Mouse (Mus musculus) hindbrain, embryonic 10.5 days (tissue): ENCODE measurements around the gene Dhx40. TPM values are rescaled to one million over a fixed set of nuclear protein-coding genes. Genes with fewer than 3 reads are reported as not detected.

ENCODE experiments used
- DNase-seq: peaks from one replicate; pipeline ENCODE4 v3.0.0-alpha.2; 2017; ENCODE audit warnings: low spot score
- H3K27ac ChIP-seq: fragments of 300-500 bp; sonication (generic); 2 replicates; pipeline ENCODE4 v1.5.1; 2016; ENCODE audit warnings: mild to moderate bottlenecking, moderate library complexity
- H3K27me3 ChIP-seq: fragments of 300-500 bp; sonication (generic); 2 replicates; pipeline ENCODE4 v1.6.1; 2016; ENCODE audit warnings: mild to moderate bottlenecking; ENCODE audit not compliant: poor library complexity, insufficient read depth, severe bottlenecking
- H3K36me3 ChIP-seq: fragments of 300-500 bp; sonication (generic); 2 replicates; pipeline ENCODE4 v1.6.1; 2016; ENCODE audit warnings: mild to moderate bottlenecking, moderate library complexity
- H3K4me1 ChIP-seq: fragments of 300-500 bp; sonication (generic); replicated peaks from 2 replicates; pipeline ENCODE4 v1.6.1; 2016; ENCODE audit warnings: mild to moderate bottlenecking
- H3K4me3 ChIP-seq: fragments of 300-500 bp; sonication (generic); 2 replicates; pipeline ENCODE4 v1.5.1; 2016; ENCODE audit warnings: mild to moderate bottlenecking, moderate library complexity
- H3K9me3 ChIP-seq: fragments of 300-500 bp; sonication (generic); 2 replicates; pipeline ENCODE4 v1.6.1; 2016; ENCODE audit warnings: mild to moderate bottlenecking, moderate library complexity
- WGBS: fragments of 180-500 bp; shearing (Covaris S2); methylation state at CpG from one replicate; pipeline ENCODE4 v1.1.7; 2016; 5-methylcytosine and 5-hydroxymethylcytosine counted together
- polyA plus RNA-seq: library from polyadenylated mRNA; unstranded; fragments of >200 nt; fragmentation: Nextera tagmentation; extraction: Ambion mirVana; gene quantifications from 2 replicates; pipeline ENCODE4 v1.2.1, GENCODE M21; 2016

Dhx40 gene
- polyA plus RNA-seq, 1 experiment from 2014 or later, result 34.1 TPM

DNA sequence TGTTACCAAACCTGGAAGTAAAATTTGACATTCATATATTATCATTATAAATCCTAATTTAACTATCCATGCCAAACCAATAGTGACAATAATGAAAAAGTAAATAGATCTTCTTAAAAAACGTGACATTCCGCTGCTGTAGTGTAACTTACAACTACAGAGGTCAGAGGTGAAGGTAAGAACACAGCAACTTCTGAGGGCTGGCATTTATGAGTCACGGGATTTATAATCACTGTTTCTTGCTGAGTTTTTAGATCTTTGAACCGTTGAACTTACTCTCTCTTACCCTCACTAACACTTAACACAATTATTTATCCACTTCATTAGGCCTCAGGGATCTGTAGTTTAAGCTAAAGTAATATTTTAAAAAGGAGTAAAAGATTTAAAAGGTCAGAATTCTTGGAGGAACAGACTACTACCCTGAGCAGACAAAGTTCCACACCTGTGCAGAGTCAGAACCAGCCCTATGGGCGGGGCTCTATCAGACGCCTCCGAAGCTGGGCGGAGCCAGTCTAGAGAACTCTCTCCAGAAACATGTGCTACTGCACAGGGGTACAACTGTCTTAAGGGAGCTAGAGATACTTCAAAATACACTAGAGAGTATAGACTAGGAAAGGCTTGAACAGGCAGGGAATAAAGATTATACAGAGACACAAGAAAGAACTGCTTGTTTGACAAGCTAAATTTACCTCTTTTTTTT is 70.1 kb downstream of the Dhx40 start:
- no peak for DNase-seq
- H3K4me1 ChIP-seq, result no peaks in the 10 kb centered on the region
- 88% methylated on average over 8 of the region's 8 CpGs for WGBS
- no peak overlapping the region for H3K27ac ChIP-seq
- H3K36me3 ChIP-seq, result peaks cover 43% of the 10 kb centered on the region
- no peaks in the 10 kb centered on the region for H3K27me3 ChIP-seq
- H3K4me3 ChIP-seq, result no peak overlapping the region
- no peaks in the 10 kb centered on the region for H3K9me3 ChIP-seq

DNA sequence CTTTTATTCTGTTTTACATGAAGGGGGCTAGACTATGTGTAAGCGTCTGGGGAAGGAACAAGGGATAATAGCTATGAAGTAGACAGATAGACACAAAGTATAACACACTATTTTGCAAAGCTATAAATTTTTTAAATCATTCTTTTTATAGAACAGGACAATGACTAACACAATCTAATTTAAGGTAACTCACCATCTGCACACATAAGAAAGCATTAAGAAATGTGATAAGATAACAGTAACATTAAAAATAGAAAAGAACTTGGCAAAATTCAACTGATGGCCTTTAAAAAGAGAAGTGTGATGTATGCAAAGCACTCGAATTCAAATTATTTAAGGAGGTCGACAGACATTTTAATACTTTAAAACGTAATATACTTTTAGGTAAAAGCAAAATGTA is 72.6 kb downstream of the Dhx40 start:
- H3K4me1 ChIP-seq, result no peaks in the 10 kb centered on the region
- no peak for DNase-seq
- peaks cover 60% of the 10 kb centered on the region for H3K36me3 ChIP-seq
- WGBS, result 94% methylated on average over 4 of the region's 4 CpGs
- H3K4me3 ChIP-seq, result no peak overlapping the region
- H3K27ac ChIP-seq, result no peak overlapping the region
- H3K9me3 ChIP-seq, result no peaks in the 10 kb centered on the region
- H3K27me3 ChIP-seq, result no peaks in the 10 kb centered on the region

DNA sequence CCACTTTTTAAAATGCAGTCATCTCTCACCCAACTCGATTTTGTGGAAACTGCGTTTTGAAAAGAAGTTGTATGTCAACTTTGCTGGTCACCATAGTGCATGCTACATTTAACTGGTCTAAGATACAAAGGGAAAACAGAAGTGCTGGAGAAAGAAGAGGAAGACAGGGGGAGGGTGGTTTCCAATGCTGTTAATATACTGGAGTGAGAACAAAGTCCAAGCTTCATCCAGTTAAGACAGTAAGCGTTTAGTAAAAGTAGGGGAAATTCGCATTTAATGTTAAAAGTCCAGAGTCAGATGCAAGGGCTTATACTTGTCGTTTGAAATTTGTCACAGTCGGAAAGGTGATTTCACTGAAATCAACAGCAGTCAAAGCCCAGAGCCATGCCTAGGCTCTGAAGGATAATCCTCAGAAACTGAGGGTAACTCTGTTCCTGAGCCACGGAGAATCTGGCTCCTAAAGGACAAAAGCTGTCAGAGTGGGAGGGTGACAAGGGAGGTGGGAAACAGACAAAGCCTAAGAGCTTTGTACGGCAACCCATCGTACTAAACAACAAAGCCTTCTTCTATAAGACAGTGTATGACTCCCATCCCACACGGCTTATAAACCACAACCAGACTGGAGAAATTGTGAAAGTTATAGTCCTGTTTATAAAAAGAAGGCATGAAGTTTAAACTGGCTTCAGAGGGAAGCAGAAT is 73.2 kb downstream of the Dhx40 start:
- no peak for DNase-seq
- Histone ChIP-seq H3K27me3 (no peaks in the 10 kb centered on the region), H3K4me3 (no peak overlapping the region), H3K9me3 (no peaks in the 10 kb centered on the region), H3K27ac (no peak overlapping the region), H3K4me1 (no peaks in the 10 kb centered on the region), H3K36me3 (peaks cover 65% of the 10 kb centered on the region)
- WGBS, result 80% methylated on average over 10 of the region's 10 CpGs

DNA sequence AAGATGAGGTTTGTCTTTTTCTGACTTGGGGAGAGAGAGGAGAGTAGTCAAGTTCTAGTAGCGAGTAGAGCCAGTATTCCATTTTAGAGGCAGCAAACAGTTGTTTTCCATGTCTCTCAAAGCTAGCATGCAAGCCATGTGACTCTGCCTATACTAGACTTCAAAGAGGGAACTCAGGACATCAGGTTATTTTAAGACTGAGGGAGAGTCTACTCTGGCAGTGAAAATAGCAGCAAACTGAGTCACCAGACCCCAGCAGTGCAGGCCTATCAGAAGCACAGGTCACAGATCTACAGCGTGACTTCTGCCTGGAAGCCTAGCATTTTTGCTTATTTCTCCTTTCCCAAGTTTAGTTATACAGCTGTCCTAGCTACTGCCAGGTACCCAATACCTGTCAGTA is 76.1 kb downstream of the Dhx40 start:
- Histone ChIP-seq H3K4me1 (no peaks in the 10 kb centered on the region), H3K4me3 (no peak overlapping the region), H3K27me3 (no peaks in the 10 kb centered on the region), H3K9me3 (no peaks in the 10 kb centered on the region), H3K27ac (no peak overlapping the region), H3K36me3 (peaks cover 88% of the 10 kb centered on the region)
- 95% methylated on average over 2 of the region's 2 CpGs for WGBS
- DNase-seq, result no peak

DNA sequence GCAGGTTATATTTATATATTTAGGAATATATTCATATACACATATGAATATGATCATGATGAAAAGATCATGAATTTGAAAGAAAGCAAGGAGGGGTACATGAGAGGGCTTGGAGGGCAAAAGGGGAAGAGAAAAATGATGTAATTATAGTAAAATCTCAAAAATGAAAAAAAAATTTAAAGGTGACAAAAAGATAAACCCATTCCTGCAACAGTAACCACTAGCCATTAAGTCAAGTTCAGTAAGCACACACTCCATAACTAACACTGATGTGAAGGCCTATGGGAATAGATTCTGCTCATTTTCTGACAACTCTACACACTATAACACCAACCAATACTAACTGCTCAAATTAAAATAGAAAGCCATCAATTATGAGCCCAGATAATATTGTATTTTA is 81.9 kb downstream of the Dhx40 start:
- no peaks in the 10 kb centered on the region for H3K9me3 ChIP-seq
- no peaks in the 10 kb centered on the region for H3K27me3 ChIP-seq
- H3K4me1 ChIP-seq, result no peaks in the 10 kb centered on the region
- DNase-seq, result no peak
- H3K4me3 ChIP-seq, result no peak overlapping the region
- H3K27ac ChIP-seq, result no peak overlapping the region
- H3K36me3 ChIP-seq, result peaks cover 95% of the 10 kb centered on the region

DNA sequence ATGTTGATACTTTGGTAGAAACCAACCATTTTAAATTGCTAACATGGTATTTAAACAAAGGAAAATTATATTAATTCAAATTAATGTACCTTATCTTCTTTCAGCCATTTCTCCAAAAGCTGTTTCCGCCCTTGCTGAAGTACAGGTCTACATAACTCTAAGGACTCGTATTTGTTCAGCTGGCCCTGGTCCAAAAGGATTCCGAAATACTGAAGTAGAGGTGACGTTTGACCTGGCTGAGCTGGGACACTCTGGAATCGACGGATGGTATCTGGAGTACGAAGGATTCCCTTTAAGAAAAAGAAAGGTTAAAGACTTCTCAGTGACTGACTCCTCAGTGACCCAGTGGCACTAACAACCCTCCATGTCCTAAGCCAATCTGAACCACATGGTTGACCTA is 82.6 kb downstream of the Dhx40 start:
- Histone ChIP-seq H3K4me1 (no peaks in the 10 kb centered on the region), H3K36me3 (peaks cover 95% of the 10 kb centered on the region), H3K27ac (no peak overlapping the region), H3K9me3 (no peaks in the 10 kb centered on the region), H3K27me3 (no peaks in the 10 kb centered on the region), H3K4me3 (no peak overlapping the region)
- no peak for DNase-seq
- WGBS, result 96% methylated on average over 7 of the region's 7 CpGs

DNA sequence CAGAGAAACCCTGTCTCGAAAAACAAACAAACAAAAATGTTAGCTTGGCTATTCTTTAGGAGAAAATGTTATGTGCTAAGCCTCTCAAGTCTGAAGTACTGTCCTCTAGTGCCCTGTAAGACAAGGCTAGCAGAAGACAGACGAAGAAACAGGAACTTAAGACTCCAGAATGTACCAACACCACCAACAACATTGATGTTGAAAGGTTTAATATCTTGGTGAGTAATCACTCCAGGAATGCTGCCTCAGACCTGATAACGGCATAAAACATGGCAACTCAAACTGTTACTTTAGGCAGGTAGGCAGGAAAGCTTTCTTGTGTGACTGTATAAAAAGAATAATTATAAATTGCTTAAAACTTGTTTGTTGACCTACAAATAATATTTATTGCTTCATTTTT is 83.5 kb downstream of the Dhx40 start:
- WGBS, result 90% methylated on average over 3 of the region's 3 CpGs
- H3K9me3 ChIP-seq, result no peaks in the 10 kb centered on the region
- H3K27ac ChIP-seq, result no peak overlapping the region
- H3K36me3 ChIP-seq, result peaks cover 96% of the 10 kb centered on the region
- no peaks in the 10 kb centered on the region for H3K4me1 ChIP-seq
- H3K4me3 ChIP-seq, result no peak overlapping the region
- H3K27me3 ChIP-seq, result no peaks in the 10 kb centered on the region
- no peak for DNase-seq

DNA sequence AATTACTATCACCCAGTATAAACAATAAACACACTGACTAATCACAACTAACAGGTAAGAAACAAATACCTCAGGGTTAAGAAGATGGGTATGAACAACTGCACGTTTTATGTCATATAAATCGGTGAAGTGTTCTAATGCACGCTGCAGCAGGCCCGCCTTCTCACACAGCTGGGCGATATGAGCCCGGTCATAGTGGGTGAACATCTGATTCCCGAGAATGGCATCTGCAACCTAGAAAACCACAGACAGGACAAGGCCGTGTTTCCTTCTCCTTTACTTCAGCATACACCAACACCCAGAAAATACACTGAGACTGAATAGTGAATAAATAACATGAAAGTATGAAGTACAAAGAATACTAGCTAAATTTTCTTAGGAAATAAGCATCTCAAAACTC is 88.2 kb downstream of the Dhx40 start:
- WGBS, result 94% methylated on average over 8 of the region's 8 CpGs
- Histone ChIP-seq H3K27ac (no peak overlapping the region), H3K4me3 (no peak overlapping the region), H3K36me3 (peaks cover 93% of the 10 kb centered on the region), H3K9me3 (no peaks in the 10 kb centered on the region), H3K4me1 (no peaks in the 10 kb centered on the region), H3K27me3 (no peaks in the 10 kb centered on the region)
- DNase-seq, result no peak

Other genes starting within 250 kb of the Dhx40 start
- gene Vmp1, start 123.9 kb downstream of the Dhx40 start, polyA plus RNA-seq, result 92.8 and 96.1 TPM in 2 replicates
- 36.6 and 40.0 TPM in 2 replicates for gene Ptrh2, start 123.8 kb downstream of the Dhx40 start, polyA plus RNA-seq
- 138 and 139 TPM in 2 replicates for gene Cltc, start 50.2 kb downstream of the Dhx40 start, polyA plus RNA-seq
- 4.2 and 4.3 TPM in 2 replicates for gene Ypel2, start 186.0 kb upstream of the Dhx40 start, polyA plus RNA-seq